Mouse (Mus musculus) lung, adult 2 months (tissue): ENCODE data around the gene Nkg7.

Source experiments
- CTCF ChIP-seq: fragments of 200-500 bp; IDR thresholded peaks from 2 replicates; pipeline ENCODE4 v1.5.1; 2011; ENCODE audit warnings: mild to moderate bottlenecking, low read length, control low read depth; ENCODE audit not compliant: insufficient read depth
- POLR2A ChIP-seq: fragments of 200-500 bp; IDR thresholded peaks from 2 replicates; pipeline ENCODE4 v1.6.1; 2011; ENCODE audit warnings: low read depth, mild to moderate bottlenecking, control low read depth, low read length, borderline replicate concordance; ENCODE audit errors: extremely low read depth

DNA sequence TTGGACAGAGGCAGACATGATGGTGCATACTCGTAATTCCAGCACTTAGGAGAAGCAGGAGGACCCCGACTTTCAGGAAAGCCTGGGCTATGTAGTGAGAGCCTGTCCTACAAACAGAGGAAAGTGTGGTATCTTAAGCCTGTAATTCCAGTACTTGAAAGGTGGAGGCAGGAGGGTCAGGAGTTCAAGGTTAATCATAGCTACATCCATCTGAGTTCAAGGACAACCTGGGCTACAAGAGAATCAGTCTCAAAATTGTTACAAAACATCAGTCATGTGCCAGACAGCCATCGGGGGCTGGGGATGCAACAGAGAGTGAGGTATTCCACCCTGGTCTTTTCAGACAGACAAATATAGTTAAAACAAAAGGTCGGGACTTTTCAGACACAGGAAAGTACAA lies 4.0 kb upstream of the Nkg7 start:
- TF ChIP-seq CTCF (no peak), POLR2A (no peak)
